Mouse (Mus musculus): ENCODE results near the gene Olfr461.
"Not testable (repeated sequence)": the region's sequence is repeated elsewhere in the genome, so short reads cannot be mapped to it uniquely, and the experiment has no call there.

Gene Olfr461

GRCm38 (mm10) chr6:40554950-40555349, at the start of gene Olfr461:
Olfr461 (minus strand) TSS chr6:40555050.
- no peak for DNase-seq (ENCODE audit: extremely low read depth, low read depth)

- DNase-seq (ENCODE audit: extremely low read depth, low read depth), result not testable (repeated sequence)
Measured at GRCm38 (mm10) chr6:40598546-40598945, 43.7 kb upstream of the Olfr461 start.

DNA sequence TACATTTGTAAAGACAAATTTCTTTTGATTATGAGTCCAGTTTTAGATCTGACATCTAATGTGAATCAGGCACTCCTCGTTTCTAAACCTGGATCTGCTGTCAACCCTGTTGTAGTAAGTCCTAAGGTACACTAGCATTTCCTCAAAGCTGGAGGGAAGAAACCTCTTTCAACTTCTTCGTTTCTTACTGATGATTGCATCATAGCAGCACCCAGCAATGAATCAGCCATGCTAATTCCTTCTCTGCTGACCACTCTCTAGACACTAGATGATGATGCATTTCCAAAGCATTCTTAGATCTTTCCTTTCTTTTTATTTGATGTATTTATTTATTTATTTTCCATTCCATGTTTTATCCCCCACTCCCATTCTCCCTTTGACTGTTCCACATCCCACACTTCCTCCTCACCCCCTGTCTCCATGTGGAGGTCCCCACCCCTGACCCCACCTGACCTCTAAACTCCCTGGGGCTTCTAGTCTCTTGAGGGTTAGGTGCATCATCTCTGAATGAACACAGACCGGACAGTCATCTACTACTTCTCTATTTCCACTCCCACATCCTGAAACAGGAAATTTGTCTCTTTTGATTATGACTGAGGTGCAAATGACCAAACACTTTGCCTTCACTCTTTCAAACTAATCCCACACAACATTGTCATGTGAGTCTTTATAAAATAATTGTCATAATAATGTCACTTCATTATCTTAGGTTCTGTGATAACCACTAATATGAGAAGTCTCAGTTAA, 40.1 kb upstream of the Olfr461 start:
- DNase-seq (ENCODE audit: extremely low read depth, low read depth), result no peak

GRCm38 (mm10) chr6:40588346-40588745, 33.5 kb upstream of the Olfr461 start:
- no peak for DNase-seq (ENCODE audit: extremely low read depth, low read depth)

DNA sequence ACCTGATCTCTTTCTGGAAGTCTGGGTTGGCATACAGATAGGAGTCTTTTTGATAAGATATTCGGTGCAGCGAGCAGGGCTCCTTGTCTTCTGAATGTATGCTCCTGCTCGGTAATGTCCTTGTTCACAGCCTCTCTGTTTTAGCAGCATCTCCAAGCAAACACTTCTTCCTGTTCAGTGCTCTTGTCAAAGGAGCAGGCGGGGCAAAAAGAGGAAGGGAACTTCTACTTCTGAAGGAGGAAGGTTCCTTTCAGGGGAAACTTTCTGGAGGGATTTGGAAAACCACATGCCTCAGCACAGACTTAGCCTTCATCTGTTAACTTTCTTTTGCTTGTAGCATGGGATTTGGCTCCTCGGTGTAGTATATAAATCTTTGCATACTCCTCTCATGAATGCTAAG, 30.8 kb upstream of the Olfr461 start, which contains the start of gene Clec5a:
Clec5a (minus strand) TSS at position 177 of the 400 bp plus-strand sequence.
- DNase-seq (ENCODE audit: extremely low read depth, low read depth), result no peak

DNA sequence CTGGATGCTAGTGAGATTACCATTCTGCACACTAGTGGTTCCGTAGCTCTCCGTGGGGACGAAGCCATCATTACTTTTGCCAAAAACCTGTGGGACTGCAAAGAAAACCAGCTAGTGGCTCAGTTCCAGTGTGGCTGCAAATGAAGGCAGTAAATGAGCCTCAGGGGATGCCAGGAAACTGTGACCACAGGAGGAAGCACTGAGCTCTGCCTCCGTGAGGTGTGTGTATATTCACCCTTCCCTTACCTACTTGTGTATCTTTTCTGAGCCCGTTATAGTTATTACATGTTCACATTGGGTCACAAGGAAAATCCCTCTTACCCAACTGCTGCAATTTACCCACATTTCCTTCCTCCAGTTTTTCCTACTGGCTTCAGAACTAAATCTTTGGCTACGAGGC, 29.5 kb upstream of the Olfr461 start:
- DNase-seq (ENCODE audit: extremely low read depth, low read depth), result no peak

GRCm38 (mm10) chr6:40576305-40576704, 21.5 kb upstream of the Olfr461 start:
- DNase-seq (ENCODE audit: extremely low read depth, low read depth), result no peak

DNA sequence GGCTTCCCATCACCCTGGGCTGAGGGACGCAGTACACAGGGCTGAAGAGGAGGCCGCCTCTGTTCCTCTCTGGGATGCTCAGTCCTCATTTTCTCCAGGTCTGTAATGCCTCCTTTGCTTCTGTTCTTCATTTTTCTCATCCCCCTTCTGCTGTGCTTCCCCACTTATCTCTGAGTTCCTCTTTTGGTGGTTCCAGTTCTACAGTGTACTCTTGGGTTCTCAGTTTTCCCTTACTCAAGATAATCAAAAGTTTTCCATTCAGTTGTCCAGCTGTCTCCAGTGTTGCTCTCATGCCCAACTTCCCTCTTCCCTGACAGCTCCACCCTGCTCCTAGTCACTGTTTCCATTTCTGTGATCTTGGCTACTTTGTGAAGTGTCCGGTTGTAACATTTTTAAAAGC, 18.8 kb upstream of the Olfr461 start:
- no peak for DNase-seq (ENCODE audit: extremely low read depth, low read depth)

DNA sequence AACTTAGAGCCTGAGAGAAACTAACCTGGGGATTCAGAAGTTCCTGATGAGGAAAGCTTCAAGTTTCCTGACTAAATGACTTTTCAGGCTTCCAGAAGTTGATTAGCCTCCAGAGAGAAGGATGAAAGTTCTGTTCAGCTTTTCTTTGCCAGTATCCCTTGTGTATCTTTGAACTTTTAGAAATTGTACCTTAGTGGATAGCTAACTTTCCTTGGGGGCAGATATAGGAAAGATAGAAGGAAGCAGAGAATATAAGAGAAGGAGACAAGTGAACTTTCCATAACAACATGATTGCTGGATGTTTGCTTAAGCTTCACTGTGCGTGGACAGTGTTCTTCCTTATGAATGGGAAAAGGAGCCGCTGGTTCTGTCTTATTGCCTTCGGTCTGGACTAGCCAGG, 14.3 kb upstream of the Olfr461 start, which contains the start of gene Olfr460:
Olfr460 (plus strand) TSS at position 301 of the 400 bp plus-strand sequence.
- no peak for DNase-seq (ENCODE audit: extremely low read depth, low read depth)

DNA sequence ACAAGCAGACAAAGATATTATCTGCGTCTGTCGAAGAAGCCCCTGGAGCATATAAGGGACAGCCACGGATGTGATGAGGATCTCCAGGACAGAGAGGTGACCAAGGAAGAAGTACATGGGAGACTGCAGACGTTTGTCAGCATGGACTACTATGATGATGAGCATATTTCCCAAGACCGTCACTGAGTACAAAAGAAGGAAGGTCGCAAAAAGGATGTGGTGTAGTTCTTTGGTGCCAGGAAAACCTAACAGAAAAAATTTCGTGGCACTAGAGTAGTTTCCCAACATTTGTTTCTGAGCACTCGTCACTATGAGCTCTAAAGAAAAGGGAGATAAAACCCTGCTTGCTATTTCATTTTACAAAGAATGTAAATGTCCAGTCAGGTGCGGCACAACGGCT, 10.2 kb downstream of the Olfr461 start:
- no peak for DNase-seq (ENCODE audit: extremely low read depth, low read depth)

DNA sequence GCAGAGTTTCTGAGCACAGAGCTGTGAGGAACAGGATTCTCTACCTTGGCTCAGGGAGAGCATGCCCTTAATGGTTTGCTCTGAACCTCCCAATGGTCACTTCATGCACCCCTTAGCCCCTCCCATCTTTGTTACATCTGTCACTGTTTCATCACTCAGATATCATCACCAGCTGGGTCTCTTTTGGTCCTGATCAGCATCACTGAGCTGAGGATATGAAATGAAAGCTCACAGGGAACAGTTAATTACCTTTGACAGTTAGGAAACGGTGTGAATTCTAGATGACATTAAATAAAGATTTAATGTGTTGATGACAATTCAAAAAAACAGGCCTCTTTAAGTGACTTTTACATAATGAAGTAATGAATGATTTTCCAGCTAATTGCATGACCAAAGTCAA, 35.4 kb downstream of the Olfr461 start, which contains the start of gene Prss37:
Prss37 (minus strand) TSS at position 101 of the 400 bp plus-strand sequence.
- DNase-seq (ENCODE audit: extremely low read depth, low read depth), result no peak

DNA sequence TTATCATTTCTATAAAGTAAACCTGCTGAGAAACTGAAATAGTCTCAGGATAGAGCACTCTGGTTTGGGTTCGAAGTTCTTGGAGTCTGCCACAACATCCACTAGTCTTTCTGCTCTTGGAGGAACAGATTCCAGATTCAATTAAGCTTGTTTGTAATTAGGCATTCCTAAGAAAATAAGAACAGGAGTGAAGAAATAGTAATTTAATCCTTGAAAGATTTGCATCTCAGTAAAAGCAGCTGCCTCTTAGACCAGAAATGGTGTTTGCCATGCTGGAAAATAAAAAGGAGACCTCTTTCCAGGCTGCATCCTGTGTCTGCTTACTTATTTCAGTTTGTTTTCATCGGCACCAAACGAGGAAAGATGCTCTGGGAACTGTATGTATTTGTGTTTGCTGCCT, 61.6 kb downstream of the Olfr461 start, which contains the start of gene Tas2r108:
Tas2r108 (plus strand) TSS at position 301 of the 400 bp plus-strand sequence.
- no peak for DNase-seq (ENCODE audit: extremely low read depth, low read depth)

All from MEL-GATA-1-ER (cell line).